Mouse (Mus musculus) B cell, adult 62 days (primary cell): Measurements from ENCODE around the gene BC030499. TPM values are rescaled to one million over a fixed set of nuclear protein-coding genes. Genes with fewer than 3 reads are reported as not detected.

ENCODE experiments used
- total RNA-seq: library from RNA; stranded (reverse); gene quantifications from 4 replicates; pipeline ENCODE4 v1.2.4, GENCODE M21; 2023

BC030499 gene
- total RNA-seq = 1.2 to 3.9 TPM (median 2.8 TPM) in 4 replicates

GRCm38 (mm10) chr11:78290654-78291053, at the start of gene BC030499:
Gene BC030499, plus strand, starts transcription at chr11:78290841.

GRCm38 (mm10) chr11:78245627-78246317, 44.9 kb upstream of the BC030499 start, which contains the start of the genes Sdf2 and Supt6:
Gene Sdf2, plus strand, starts transcription at chr11:78245746.
Gene Supt6, minus strand, starts transcription at chr11:78245987.

GRCm38 (mm10) chr11:78261380-78262352, 29.0 kb upstream of the BC030499 start, which contains the start of gene 2610507B11Rik:
Gene 2610507B11Rik, plus strand, starts transcription at chr11:78261752.

GRCm38 (mm10) chr11:78301357-78302084, 10.9 kb downstream of the BC030499 start, which contains the start of gene Spag5:
Gene Spag5, plus strand, starts transcription at chr11:78301529.

GRCm38 (mm10) chr11:78322860-78323259, 32.2 kb downstream of the BC030499 start, which contains the start of gene Aldoc:
Gene Aldoc, plus strand, starts transcription at chr11:78322968.

GRCm38 (mm10) chr11:78327634-78328511, 37.2 kb downstream of the BC030499 start, which contains the start of gene Pigs:
Gene Pigs, plus strand, starts transcription at chr11:78328415.

GRCm38 (mm10) chr11:78343381-78344327, 53.0 kb downstream of the BC030499 start, which contains the start of gene Unc119:
Gene Unc119, plus strand, starts transcription at chr11:78343482.

Other genes with a start within 250 kb of the BC030499 start
- gene Eral1, start 210.5 kb upstream of the BC030499 start, total RNA-seq = 23.7 to 25.0 TPM (median 24.0 TPM) in 4 replicates
- 15.7 to 20.1 TPM (median 16.6 TPM) in 4 replicates for gene Fam222b, start 196.2 kb upstream of the BC030499 start, total RNA-seq
- 50.8 to 67.2 TPM (median 56.4 TPM) in 4 replicates for gene Traf4, start 125.3 kb upstream of the BC030499 start, total RNA-seq
- gene Nek8, start 114.2 kb upstream of the BC030499 start, total RNA-seq = 16.5 to 22.9 TPM (median 19.9 TPM) in 4 replicates
- 2.1 to 5.5 TPM (median 4.1 TPM) in 4 replicates for gene Tlcd1, start 114.1 kb upstream of the BC030499 start, total RNA-seq
- gene Rpl23a, start 107.3 kb upstream of the BC030499 start, total RNA-seq = 2,528 to 2,656 TPM (median 2,571 TPM) in 4 replicates
- 0.81 to 1.8 TPM (median 1.6 TPM) in 3 of 4 replicates, not detected in the other for gene Rab34, start 102.4 kb upstream of the BC030499 start, total RNA-seq
- 0.63 TPM in 1 of 4 replicates, not detected in the others for gene Proca1, start 97.4 kb upstream of the BC030499 start, total RNA-seq
- gene Sdf2, start 45.1 kb upstream of the BC030499 start, total RNA-seq = 54.3 to 61.5 TPM (median 58.9 TPM) in 4 replicates
- 74.7 to 76.9 TPM (median 76.1 TPM) in 4 replicates for gene Supt6, start 44.9 kb upstream of the BC030499 start, total RNA-seq
- gene 2610507B11Rik, start 29.1 kb upstream of the BC030499 start, total RNA-seq = 115 to 122 TPM (median 118 TPM) in 4 replicates
- 2.2 to 7.1 TPM (median 5.1 TPM) in 4 replicates for gene Spag5, start 10.7 kb downstream of the BC030499 start, total RNA-seq
- 29.4 to 37.0 TPM (median 32.5 TPM) in 4 replicates for gene Aldoc, start 32.1 kb downstream of the BC030499 start, total RNA-seq
- 53.5 to 55.3 TPM (median 54.2 TPM) in 4 replicates for gene Pigs, start 37.6 kb downstream of the BC030499 start, total RNA-seq
- 50.8 to 68.8 TPM (median 61.6 TPM) in 4 replicates for gene Unc119, start 52.6 kb downstream of the BC030499 start, total RNA-seq
- not detected in 4 replicates for gene Foxn1, start 95.7 kb downstream of the BC030499 start, total RNA-seq
- gene Slc13a2, start 131.4 kb downstream of the BC030499 start, total RNA-seq = not detected in 4 replicates
- 0.48 to 1.8 TPM (median 0.79 TPM) in 4 replicates for gene Slc46a1, start 174.9 kb downstream of the BC030499 start, total RNA-seq
- 1.8 to 3.0 TPM (median 1.8 TPM) in 4 replicates for gene Sarm1, start 206.9 kb downstream of the BC030499 start, total RNA-seq
- gene Vtn, start 208.2 kb downstream of the BC030499 start, total RNA-seq = not detected in 4 replicates
- not detected in 4 replicates for gene Sebox, start 212.6 kb downstream of the BC030499 start, total RNA-seq
- gene Tmem199, start 221.3 kb downstream of the BC030499 start, total RNA-seq = 32.6 to 37.1 TPM (median 35.7 TPM) in 4 replicates
- gene Poldip2, start 221.4 kb downstream of the BC030499 start, total RNA-seq = 35.9 to 39.9 TPM (median 37.7 TPM) in 4 replicates
- 15.5 to 17.8 TPM (median 16.7 TPM) in 4 replicates for gene Tnfaip1, start 245.5 kb downstream of the BC030499 start, total RNA-seq
- 21.9 to 36.4 TPM (median 30.8 TPM) in 4 replicates for gene Ift20, start 245.5 kb downstream of the BC030499 start, total RNA-seq